Mouse (Mus musculus) frontal cortex, postnatal 25 days (tissue): ENCODE measurements around the gene Ehmt1.

Experiments
- DNase-seq, 2 experiments: peaks; one replicate each; pipeline ENCODE4 v3.0.0; 2022; ENCODE audit warnings: low spot score in 2 of 2

The Ehmt1 gene

GRCm38 (mm10) chr2:24912189-24912588 lies 7.2 kb downstream of the Ehmt1 start:
- no peak for DNase-seq

DNA sequence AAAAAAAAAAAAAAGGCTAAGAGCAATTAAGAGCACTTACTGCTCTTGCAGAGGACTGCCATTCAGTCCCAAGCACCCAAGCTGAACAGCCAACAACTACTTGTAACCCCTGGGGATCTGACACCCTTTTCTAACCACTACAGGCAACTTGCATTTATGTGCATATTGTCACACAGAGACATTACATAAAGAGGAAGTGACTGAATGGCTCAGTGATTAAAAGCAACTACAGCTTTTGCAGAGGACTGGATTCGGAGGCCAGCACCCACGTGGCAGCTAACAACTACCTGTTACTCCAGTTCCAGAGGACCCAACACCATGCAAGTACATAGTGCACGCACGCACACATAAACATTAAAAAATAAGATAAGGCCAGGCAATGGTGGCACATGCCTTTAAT lies 8.9 kb downstream of the Ehmt1 start:
- DNase-seq: no peak

GRCm38 (mm10) chr2:24905653-24906155 lies 13.7 kb downstream of the Ehmt1 start:
- DNase-seq: no peak

GRCm38 (mm10) chr2:24904823-24905652 lies 14.4 kb downstream of the Ehmt1 start:
- DNase-seq: no peak

- no peak for DNase-seq
Observed at GRCm38 (mm10) chr2:24902999-24903398, 16.4 kb downstream of the Ehmt1 start.

DNA sequence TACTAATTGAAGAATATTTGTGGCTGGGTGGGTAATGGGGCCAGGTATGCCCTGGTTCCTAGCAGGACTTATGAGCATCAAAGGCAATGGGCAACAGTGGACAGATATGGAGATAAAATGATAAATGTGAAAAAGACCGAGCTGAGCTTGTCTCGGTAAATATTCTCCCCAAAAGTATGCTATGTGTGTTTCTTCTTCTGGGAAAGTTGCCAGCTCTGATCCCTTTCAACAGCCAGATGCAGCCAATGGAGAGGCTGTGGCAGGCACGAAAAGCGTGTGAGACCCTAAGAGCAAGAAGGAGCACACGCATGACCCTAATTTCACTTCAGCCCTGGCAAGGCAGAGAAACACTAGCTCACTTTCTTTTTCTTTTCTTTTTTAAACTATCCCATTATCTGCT lies 18.4 kb downstream of the Ehmt1 start:
- DNase-seq: no peak

GRCm38 (mm10) chr2:24899292-24899691 lies 20.1 kb downstream of the Ehmt1 start:
- no peak for DNase-seq

- no peak for DNase-seq
Observed at GRCm38 (mm10) chr2:24896761-24897160, 22.7 kb downstream of the Ehmt1 start.

DNA sequence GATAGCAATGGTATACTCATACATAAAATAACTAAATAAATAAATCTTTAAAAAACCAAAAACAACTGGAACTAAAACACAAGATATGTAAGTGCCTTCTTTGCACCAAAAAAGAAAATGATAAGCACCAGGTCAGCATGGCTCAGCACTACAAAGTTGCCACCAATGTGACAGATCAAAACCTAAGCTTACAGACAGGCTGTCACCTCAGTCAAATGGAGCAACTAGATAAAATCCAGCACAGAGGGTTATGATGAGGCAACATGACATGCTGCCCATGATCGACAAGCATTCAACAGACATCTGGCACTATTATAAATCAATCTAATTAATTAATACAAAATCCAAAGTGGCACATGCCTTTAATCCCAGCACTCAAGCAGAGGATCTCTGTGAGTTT lies 25.2 kb downstream of the Ehmt1 start:
- no peak for DNase-seq

- no peak for DNase-seq
Observed at GRCm38 (mm10) chr2:24892318-24892717, 27.1 kb downstream of the Ehmt1 start.

DNA sequence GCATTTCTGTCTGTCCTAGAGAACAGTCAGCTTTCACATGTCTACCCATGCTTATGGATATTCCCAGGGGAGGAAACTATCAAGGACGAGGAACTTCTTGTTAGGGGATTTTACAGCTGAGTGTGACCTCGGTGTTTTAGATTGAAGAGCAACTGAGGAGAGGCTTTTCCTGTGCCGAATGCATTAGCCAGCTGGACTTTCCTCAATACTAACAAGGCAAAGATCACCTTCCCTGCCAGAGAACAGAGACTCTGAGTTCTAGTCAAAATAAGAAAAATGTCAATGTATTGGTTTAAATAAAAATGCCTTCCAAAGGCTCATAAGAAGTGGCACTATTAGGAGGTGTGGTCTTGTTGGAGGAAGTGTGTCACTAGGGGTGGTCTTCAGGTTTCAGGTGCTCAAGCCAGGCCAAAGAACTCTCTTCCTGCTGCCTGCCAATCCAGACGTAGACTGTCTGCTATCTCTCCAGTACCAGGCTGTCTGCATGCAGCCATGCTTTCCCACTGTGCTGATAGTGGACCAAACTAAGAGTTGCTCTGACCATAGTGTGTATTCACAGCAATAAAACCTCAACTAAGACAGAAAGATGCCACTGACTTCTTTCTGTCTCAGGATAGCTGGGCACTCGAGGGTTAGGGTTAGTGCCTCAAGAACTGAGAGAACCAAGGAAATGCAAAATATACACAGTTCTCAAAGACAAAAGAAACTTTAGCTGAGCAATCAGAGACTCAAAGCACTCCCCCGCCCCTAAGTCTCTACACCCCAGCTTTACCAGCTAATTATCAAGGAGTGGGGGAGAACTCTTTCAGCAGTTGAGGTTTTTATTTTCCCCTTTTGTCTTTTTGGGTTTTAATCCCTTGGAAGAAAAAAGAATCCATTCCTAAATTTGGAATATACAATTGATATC lies 28.6 kb downstream of the Ehmt1 start:
- DNase-seq: no peak

DNA sequence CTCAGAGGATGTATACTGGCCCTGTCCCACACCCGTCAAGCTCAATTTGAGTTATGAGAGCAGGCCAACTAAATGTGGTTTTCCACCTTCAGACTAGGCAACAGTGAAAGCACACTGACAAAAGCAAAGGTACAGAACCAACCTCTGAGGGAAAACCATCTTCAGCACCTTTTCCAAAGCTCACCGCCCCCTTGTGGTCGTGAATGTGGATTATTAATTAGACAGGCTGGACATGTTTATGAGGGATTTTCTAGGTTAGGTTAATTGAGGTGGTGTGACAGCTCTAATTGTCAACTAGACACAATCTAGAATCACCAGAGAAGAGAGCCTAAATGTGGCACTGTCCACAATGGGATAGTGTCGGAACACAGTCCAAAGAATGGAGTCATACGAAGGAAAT lies 30.5 kb downstream of the Ehmt1 start:
- DNase-seq: no peak

DNA sequence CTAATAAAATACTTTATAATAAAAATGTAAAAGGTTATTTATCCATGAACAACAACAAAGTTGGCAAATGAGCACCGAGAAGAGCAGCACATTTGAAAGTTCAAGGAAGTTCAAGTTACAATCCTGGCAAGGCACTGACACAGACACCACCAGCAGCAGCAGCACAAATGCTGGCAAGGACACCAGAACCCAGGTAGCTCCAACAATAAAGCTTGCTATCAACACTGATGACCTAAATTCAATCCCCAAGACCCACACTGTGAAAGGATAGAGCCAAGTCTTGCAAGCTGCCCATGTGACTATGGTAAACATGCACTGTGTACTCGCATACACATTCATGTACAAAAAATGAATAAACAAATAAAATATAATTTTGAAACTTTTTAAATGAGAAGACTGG lies 38.7 kb downstream of the Ehmt1 start:
- DNase-seq: no peak

DNA sequence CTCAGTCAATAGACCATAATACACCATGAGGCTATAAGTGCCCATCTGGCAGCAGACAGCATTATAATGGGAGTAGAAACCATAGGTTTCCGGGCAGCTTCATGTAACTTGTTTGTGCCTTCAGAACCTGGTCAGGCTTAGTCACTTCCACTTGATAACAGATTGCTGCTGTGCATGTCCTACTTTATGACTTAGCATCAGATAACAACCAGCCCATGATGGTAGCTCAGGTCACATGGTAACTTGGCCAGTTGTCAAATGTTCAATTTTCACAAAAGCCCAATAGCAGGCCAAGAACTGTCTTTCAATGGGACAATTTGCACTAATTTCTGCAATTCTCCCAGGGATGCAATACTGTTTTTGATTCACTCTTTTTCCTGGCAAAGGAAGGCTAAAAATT lies 48.5 kb downstream of the Ehmt1 start:
- DNase-seq: no peak

DNA sequence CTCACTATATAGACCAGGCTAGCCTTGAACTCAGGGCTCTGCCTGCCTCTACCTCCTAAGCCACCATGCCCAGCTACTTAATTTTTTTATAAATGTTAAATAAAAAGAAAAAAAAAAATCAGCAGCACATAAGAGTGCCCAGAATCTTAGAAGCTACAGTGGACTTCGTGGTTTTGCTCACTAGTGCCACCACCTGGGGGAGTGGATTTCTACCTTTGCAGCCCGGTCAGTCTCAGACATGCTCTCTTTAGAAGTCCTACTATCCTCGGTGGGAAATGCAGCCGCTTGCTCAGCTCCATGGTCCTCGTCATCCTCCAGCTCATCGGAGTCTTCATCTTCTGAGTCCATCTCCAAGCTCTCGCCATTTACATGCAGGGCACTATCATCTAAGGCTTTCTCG lies 56.4 kb downstream of the Ehmt1 start:
- DNase-seq: peak in 1 of 2 experiments; percentile 32

- no peak for DNase-seq
Observed at GRCm38 (mm10) chr2:24852408-24852807, 67.0 kb downstream of the Ehmt1 start.

- no peak for DNase-seq
Observed at GRCm38 (mm10) chr2:24846557-24846956, 72.9 kb downstream of the Ehmt1 start.

GRCm38 (mm10) chr2:24845256-24845655 lies 74.2 kb downstream of the Ehmt1 start:
- DNase-seq: no peak

- no peak for DNase-seq
Observed at GRCm38 (mm10) chr2:24830614-24831013, 88.8 kb downstream of the Ehmt1 start.

- DNase-seq: no peak
Observed at GRCm38 (mm10) chr2:24809746-24810145, 109.7 kb downstream of the Ehmt1 start.

- DNase-seq: no peak
Observed at GRCm38 (mm10) chr2:24807691-24808090, 111.7 kb downstream of the Ehmt1 start.

DNA sequence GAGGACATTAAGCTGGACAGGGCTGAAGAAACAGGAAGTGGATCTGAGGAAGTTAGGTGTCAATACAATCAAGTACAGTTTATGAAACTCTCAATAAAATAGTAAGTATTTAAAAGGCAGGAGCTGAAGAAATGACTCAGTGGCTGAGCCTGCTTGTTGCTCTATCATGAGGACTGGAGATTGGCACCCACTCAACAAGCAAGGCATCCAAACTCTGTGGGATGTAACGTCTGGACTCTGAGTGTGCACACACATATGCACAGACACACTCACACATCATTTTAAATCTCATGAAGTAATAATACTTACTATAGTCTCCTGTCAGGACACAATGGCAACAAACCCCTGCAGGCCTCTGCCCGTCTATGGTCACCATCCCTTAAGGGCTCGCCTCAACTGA lies 112.4 kb downstream of the Ehmt1 start:
- no peak for DNase-seq

GRCm38 (mm10) chr2:24806143-24806542 lies 113.3 kb downstream of the Ehmt1 start:
- DNase-seq: peak in 1 of 2 experiments; percentile 12
